Mouse (Mus musculus): ENCODE measurements around the gene Clcn7. TPM values are rescaled to one million over a fixed set of nuclear protein-coding genes. Genes with fewer than 3 reads are reported as not detected.

The Clcn7 gene
- total and polyA plus RNA-seq, 2 experiments from 2014 or later = 22.9 to 40.6 TPM

DNA sequence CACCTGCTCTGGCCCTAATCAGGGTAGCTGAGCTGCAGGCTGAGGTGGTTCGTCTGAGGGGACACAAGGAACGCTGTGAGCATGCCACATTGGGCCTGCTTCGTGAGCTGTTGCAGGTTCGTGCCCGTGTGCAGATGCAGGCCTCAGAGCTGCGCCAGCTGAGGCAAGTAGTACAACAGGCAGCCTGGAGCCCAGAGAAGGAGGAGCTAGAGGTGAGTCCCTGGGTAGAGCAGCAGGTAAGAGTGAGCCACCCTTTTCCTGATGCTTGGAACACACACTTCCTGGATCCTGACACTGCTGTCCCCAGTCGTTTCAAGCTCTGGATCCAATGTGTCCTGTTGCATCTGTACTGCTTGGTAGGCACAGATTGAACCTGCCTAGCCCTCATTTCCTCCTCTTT is 30.2 kb downstream of the Clcn7 start:
- Histone ChIP-seq H3K27me3 (ENCODE audit: insufficient read depth, low read length) (no peaks in the 10 kb centered on the region), H3K27ac (no peak overlapping the region), H3K4me3 (ENCODE audit: low read length) (no peak overlapping the region), H3K9ac (replicated peaks; ENCODE audit: low read length) (no peak overlapping the region), H3K4me1 (ENCODE audit: insufficient read depth, low read length) (no peaks in the 10 kb centered on the region), H3K36me3 (ENCODE audit: insufficient read depth, low read length) (peaks cover 29% of the 10 kb centered on the region), H3K4me2 (ENCODE audit: low read depth, low read length) (no peak overlapping the region), H3K9me3 (ENCODE audit: low read length) (no peaks in the 10 kb centered on the region)
- no peak for ATAC-seq
- WGBS = 78% methylated on average over 7 of the region's 7 CpGs
- TF ChIP-seq CTCF (IDR thresholded peaks at IDR 0.05; ENCODE audit: low read depth) = no peak
- DNase-seq (ENCODE audit: low spot score) = no peak

- 87% methylated on average over 3 of the region's 3 CpGs for WGBS
- H3K9me3 ChIP-seq (ENCODE audit: low read length) = no peaks in the 10 kb centered on the region
- ATAC-seq = no peak
Observed at GRCm38 (mm10) chr17:25164770-25165169, 31.6 kb downstream of the Clcn7 start.

DNA sequence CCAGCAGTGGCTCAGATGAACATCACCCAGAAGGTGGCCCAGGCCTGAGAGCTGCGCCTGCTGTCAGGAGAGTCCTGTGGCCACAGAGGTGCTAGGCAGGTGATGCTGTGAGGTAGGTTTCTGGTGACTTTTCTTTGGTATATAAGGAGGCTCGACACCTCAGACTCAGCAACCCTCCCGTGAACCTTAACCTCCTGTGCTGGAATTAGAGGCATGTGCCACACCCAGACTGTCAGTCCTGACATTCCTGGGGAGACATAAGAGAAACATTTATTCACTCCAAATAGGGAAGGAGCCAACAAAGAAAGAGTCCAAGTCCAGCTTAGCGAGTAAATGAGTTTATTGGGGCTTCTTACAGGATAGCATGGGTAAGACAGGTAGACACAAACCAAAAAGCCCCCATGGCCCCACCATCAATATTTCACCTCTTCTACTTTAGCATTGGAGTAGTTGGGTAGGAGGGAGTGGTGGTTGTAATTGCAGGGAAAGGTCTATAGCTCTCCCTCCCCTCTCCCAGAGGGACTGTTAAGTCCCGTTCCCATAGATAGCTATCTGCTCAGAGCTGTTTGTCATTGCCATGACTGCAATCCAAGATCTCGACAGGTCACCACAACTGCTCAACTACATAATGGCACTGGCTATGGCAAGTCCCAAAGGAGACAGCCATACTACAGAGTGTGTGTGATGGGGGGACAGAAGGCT is 32.9 kb downstream of the Clcn7 start:
- Histone ChIP-seq H3K27me3 (ENCODE audit: insufficient read depth, low read length) (no peaks in the 10 kb centered on the region), H3K4me3 (ENCODE audit: low read length) (no peak overlapping the region), H3K4me1 (ENCODE audit: insufficient read depth, low read length) (no peaks in the 10 kb centered on the region), H3K27ac (no peak overlapping the region), H3K9ac (replicated peaks; ENCODE audit: low read length) (no peak overlapping the region), H3K4me2 (ENCODE audit: low read depth, low read length) (no peak overlapping the region), H3K36me3 (ENCODE audit: insufficient read depth, low read length) (peaks cover 7% of the 10 kb centered on the region), H3K9me3 (ENCODE audit: low read length) (no peaks in the 10 kb centered on the region)
- WGBS = 70% methylated on average over 6 of the region's 6 CpGs
- no peak for TF ChIP-seq CTCF (IDR thresholded peaks at IDR 0.05; ENCODE audit: low read depth)
- DNase-seq (ENCODE audit: low spot score) = no peak
- ATAC-seq = no peak

More at GRCm38 (mm10) chr17:25164770-25165169, 31.6 kb downstream of the Clcn7 start:
- DNase-seq (ENCODE audit: low spot score) = no peak
- no peak overlapping the region for H3K4me2 ChIP-seq (ENCODE audit: low read depth, low read length)
- H3K36me3 ChIP-seq (ENCODE audit: insufficient read depth, low read length) = peaks cover 19% of the 10 kb centered on the region
- no peaks in the 10 kb centered on the region for H3K27me3 ChIP-seq (ENCODE audit: insufficient read depth, low read length)
- H3K4me3 ChIP-seq (ENCODE audit: low read length) = no peak overlapping the region
- no peak overlapping the region for H3K9ac ChIP-seq (replicated peaks; ENCODE audit: low read length)
- H3K4me1 ChIP-seq (ENCODE audit: insufficient read depth, low read length) = no peaks in the 10 kb centered on the region
- no peak for TF ChIP-seq CTCF (IDR thresholded peaks at IDR 0.05; ENCODE audit: low read depth)
- H3K27ac ChIP-seq = no peak overlapping the region

DNA sequence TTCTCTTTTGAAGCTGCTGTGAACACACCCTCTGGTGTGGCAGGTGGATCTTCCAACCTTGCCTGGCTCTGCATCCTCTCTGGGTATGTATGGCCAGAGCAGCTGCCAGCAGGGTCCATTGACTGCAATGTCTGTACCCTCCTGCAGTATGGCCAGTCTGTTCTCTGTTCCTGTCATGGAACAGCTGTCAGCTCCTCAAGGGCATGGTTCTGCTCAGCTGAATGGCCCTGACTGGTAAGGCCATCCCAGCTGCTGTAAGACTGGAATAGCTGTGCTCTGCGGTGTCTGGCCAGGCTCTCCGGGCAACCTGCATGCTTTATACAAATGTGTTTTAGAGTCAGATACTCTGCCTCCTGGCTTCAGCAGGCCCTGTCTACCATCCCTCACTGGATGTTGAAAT is 36.5 kb downstream of the Clcn7 start:
- ATAC-seq (no peak), DNase-seq (ENCODE audit: low spot score) (no peak)
- Histone ChIP-seq H3K27ac (no peak overlapping the region), H3K36me3 (ENCODE audit: insufficient read depth, low read length) (no peaks in the 10 kb centered on the region), H3K4me1 (ENCODE audit: insufficient read depth, low read length) (no peaks in the 10 kb centered on the region), H3K9me3 (ENCODE audit: low read length) (no peaks in the 10 kb centered on the region), H3K9ac (replicated peaks; ENCODE audit: low read length) (no peak overlapping the region), H3K27me3 (ENCODE audit: insufficient read depth, low read length) (no peaks in the 10 kb centered on the region), H3K4me2 (ENCODE audit: low read depth, low read length) (no peak overlapping the region), H3K4me3 (ENCODE audit: low read length) (no peak overlapping the region)
- no peak for TF ChIP-seq CTCF (IDR thresholded peaks at IDR 0.05; ENCODE audit: low read depth)
- 84% methylated on average over 2 of the region's 2 CpGs for WGBS

DNA sequence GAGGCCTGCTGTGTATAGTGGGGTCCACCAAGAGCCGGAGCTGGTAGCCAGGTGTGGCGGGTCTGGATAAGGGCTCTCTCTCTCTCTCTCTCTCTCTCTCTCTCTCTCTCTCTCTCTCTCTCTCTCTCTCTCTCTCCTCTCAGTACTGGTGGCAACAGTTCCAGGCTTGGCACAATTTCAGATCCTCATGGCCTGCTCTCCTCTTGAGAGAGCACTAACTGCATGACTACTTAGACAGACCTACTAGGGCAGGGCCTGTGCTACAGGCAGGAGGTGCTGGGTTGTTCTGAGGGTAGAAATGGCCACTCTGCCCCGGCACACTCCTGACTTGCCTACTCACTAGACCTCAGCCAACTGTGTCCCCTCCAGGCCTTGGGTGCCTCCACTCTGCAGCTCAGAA is 39.4 kb downstream of the Clcn7 start:
- H3K36me3 ChIP-seq (ENCODE audit: insufficient read depth, low read length) = no peaks in the 10 kb centered on the region
- H3K9me3 ChIP-seq (ENCODE audit: low read length) = no peaks in the 10 kb centered on the region
- DNase-seq (ENCODE audit: low spot score) (no peak), ATAC-seq (no peak)
- no peak overlapping the region for H3K27ac ChIP-seq
- WGBS = 79% methylated on average over 3 of the region's 3 CpGs
- no peaks in the 10 kb centered on the region for H3K4me1 ChIP-seq (ENCODE audit: insufficient read depth, low read length)
- H3K4me2 ChIP-seq (ENCODE audit: low read depth, low read length) = no peak overlapping the region
- no peak overlapping the region for H3K4me3 ChIP-seq (ENCODE audit: low read length)
- H3K27me3 ChIP-seq (ENCODE audit: insufficient read depth, low read length) = no peaks in the 10 kb centered on the region
- TF ChIP-seq CTCF (IDR thresholded peaks at IDR 0.05; ENCODE audit: low read depth) = no peak
- no peak overlapping the region for H3K9ac ChIP-seq (replicated peaks; ENCODE audit: low read length)

GRCm38 (mm10) chr17:25175411-25175810 is 42.2 kb downstream of the Clcn7 start, which contains the start of gene Gm38655:
Gm38655 (minus strand) TSS chr17:25175471.
- no peak within 1 kb of the TSS for H3K4me2 ChIP-seq (ENCODE audit: low read depth, low read length)
- no peak within 1 kb of the TSS for H3K27ac ChIP-seq
- WGBS = 54% methylated on average over 9 of the region's 9 CpGs
- ATAC-seq (no peak), DNase-seq (ENCODE audit: low spot score) (no peak)
- no peak within 1 kb of the TSS for H3K4me3 ChIP-seq (ENCODE audit: low read length)
- H3K9ac ChIP-seq (replicated peaks; ENCODE audit: low read length) = no peak within 1 kb of the TSS; the same call in 1 of the 2 replicates
- H3K9me3 ChIP-seq (ENCODE audit: low read length) = no peaks in the 10 kb centered on the region
- H3K4me1 ChIP-seq (ENCODE audit: insufficient read depth, low read length) = no peaks in the 10 kb centered on the region
- no peaks in the 10 kb centered on the region; the same call in 1 of the 2 replicates for H3K27me3 ChIP-seq (ENCODE audit: insufficient read depth, low read length)
- no peak for TF ChIP-seq CTCF (IDR thresholded peaks at IDR 0.05; ENCODE audit: low read depth)
- H3K36me3 ChIP-seq (ENCODE audit: insufficient read depth, low read length) = no peaks in the 10 kb centered on the region

DNA sequence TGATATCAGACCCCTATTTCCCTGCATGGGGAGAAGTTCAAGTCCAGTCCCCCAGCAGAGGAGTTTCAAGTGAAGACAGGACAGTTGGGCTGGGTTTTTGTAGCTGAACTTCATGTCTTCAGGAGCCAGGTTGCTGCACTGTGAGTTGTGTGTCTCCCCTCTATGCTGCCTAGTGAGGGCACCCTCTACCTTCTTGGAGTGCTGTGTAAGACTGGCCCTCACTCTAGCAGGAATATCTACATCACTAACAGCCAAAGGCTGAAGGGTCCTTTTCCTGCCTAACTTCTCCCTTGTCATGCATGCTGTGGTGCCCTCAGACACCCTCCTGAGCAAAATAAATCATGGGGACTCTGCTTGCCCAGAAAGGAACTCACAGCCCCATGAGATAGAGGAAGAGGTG is 50.0 kb downstream of the Clcn7 start:
- H3K36me3 ChIP-seq (ENCODE audit: insufficient read depth, low read length) = no peaks in the 10 kb centered on the region
- H3K4me1 ChIP-seq (ENCODE audit: insufficient read depth, low read length) = peaks cover 7% of the 10 kb centered on the region; the same call in 1 of the 2 replicates
- 0 out of 2 replicates have a peak, but pooled peaks have one; percentile 13 for TF ChIP-seq CTCF (IDR thresholded peaks at IDR 0.05; ENCODE audit: low read depth)
- no peaks in the 10 kb centered on the region for H3K9me3 ChIP-seq (ENCODE audit: low read length)
- H3K4me3 ChIP-seq (ENCODE audit: low read length) = peak overlapping the region; percentile 86; the same call in 1 of the 2 replicates
- H3K4me2 ChIP-seq (ENCODE audit: low read depth, low read length) = peak overlapping the region; percentile 93
- no peaks in the 10 kb centered on the region; the same call in none of the 2 replicates for H3K27me3 ChIP-seq (ENCODE audit: insufficient read depth, low read length)
- H3K9ac ChIP-seq (replicated peaks; ENCODE audit: low read length) = peak overlapping the region; percentile 89
- peak overlapping the region; percentile 96 for H3K27ac ChIP-seq
- ATAC-seq (no peak), DNase-seq (ENCODE audit: low spot score) (no peak)
